Mouse (Mus musculus) c-Kit-negative CD71-positive TER-119-positive erythroid progenitor cells, embryonic 14.5 days (primary cell): ENCODE measurements around the gene Iqcn.

Source experiments
- DNase-seq: peaks from one replicate; pipeline ENCODE4 v3.0.0-alpha.2; 2013; ENCODE audit warnings: low read depth, low spot score

Iqcn gene

GRCm38 (mm10) chr8:70754871-70755660 lies 51.8 kb downstream of the Iqcn start:
- DNase-seq = no peak

- DNase-seq = no peak
Measured at GRCm38 (mm10) chr8:70755661-70756475, 52.6 kb downstream of the Iqcn start.

GRCm38 (mm10) chr8:70756476-70757040 lies 53.3 kb downstream of the Iqcn start:
- no peak for DNase-seq

- DNase-seq = no peak
Measured at GRCm38 (mm10) chr8:70757523-70758307, 54.5 kb downstream of the Iqcn start.

- DNase-seq = no peak
Measured at GRCm38 (mm10) chr8:70758308-70758615, 55.0 kb downstream of the Iqcn start.

- DNase-seq = no peak
Measured at GRCm38 (mm10) chr8:70758616-70759561, 55.6 kb downstream of the Iqcn start.

GRCm38 (mm10) chr8:70760350-70760749 lies 57.1 kb downstream of the Iqcn start:
- DNase-seq = no peak

GRCm38 (mm10) chr8:70760775-70761406 lies 57.6 kb downstream of the Iqcn start, which contains the start of gene Mpv17l2:
TSS of gene Mpv17l2 (minus strand) at chr8:70760946.
- peak; percentile 98 for DNase-seq

GRCm38 (mm10) chr8:70762118-70762517 lies 58.9 kb downstream of the Iqcn start:
- DNase-seq = peak; percentile 81

- DNase-seq = no peak
Measured at GRCm38 (mm10) chr8:70763354-70763753, 60.1 kb downstream of the Iqcn start.

- peak; percentile 78 for DNase-seq
Measured at GRCm38 (mm10) chr8:70764026-70764425, 60.8 kb downstream of the Iqcn start.

GRCm38 (mm10) chr8:70764676-70765075 lies 61.4 kb downstream of the Iqcn start:
- no peak for DNase-seq

GRCm38 (mm10) chr8:70765329-70765728 lies 62.1 kb downstream of the Iqcn start:
- no peak for DNase-seq

GRCm38 (mm10) chr8:70765838-70766570 lies 62.7 kb downstream of the Iqcn start:
- DNase-seq = no peak

GRCm38 (mm10) chr8:70766571-70767440 lies 63.5 kb downstream of the Iqcn start:
- peak; percentile 83 for DNase-seq
